Mouse (Mus musculus): Measurements from ENCODE around the gene Alkbh7. TPM values are rescaled to one million over a fixed set of nuclear protein-coding genes. Genes with fewer than 3 reads are reported as not detected.

Alkbh7 gene
- polyA plus RNA-seq, 1 experiment from 2014 or later: 31.3 TPM

GRCm38 (mm10) chr17:56990115-56990746 lies 6.9 kb upstream of the Alkbh7 start, which contains the start of gene Clpp:
Gene Clpp (plus strand): TSS chr17:56990305.
- TF ChIP-seq CTCF (IDR thresholded peaks at IDR 0.05) (no peak), EP300 (IDR thresholded peaks at IDR 0.05) (no peak)

GRCm38 (mm10) chr17:56990966-56991365 lies 6.2 kb upstream of the Alkbh7 start:
- DNase-seq (ENCODE audit: low spot score) (no peak), ATAC-seq (no peak)
- Histone ChIP-seq H3K4me3 (ENCODE audit: low read depth, low read length) (peak overlapping the region; percentile 59), H3K27ac (ENCODE audit: low read length) (no peak overlapping the region), H3K36me3 (ENCODE audit: insufficient read depth, low read length) (peaks cover 8% of the 10 kb centered on the region; the same call in 1 of the 2 replicates), H3K9me3 (ENCODE audit: low read length) (no peaks in the 10 kb centered on the region), H3K27me3 (replicated peaks; ENCODE audit: insufficient read depth, low read length) (no peaks in the 10 kb centered on the region), H3K4me1 (ENCODE audit: insufficient read depth, low read depth, low read length) (no peaks in the 10 kb centered on the region), H3K4me2 (replicated peaks; ENCODE audit: low read depth, low read length) (peak overlapping the region; percentile 83; the same call in 1 of the 2 replicates), H3K9ac (replicated peaks; ENCODE audit: low read depth) (no peak overlapping the region)
- 72% methylated on average over 2 of the region's 2 CpGs for WGBS
- TF ChIP-seq CTCF (IDR thresholded peaks at IDR 0.05) (no peak), EP300 (IDR thresholded peaks at IDR 0.05) (no peak)

More at GRCm38 (mm10) chr17:56990115-56990746, 6.9 kb upstream of the Alkbh7 start, which contains the start of gene Clpp:
- DNase-seq (ENCODE audit: low spot score) (peak; percentile 99), ATAC-seq (peak; percentile 99)
- peak within 1 kb of the TSS; percentile 38 for H3K27ac ChIP-seq (ENCODE audit: low read length)
- peaks cover 8% of the 10 kb centered on the region; the same call in 1 of the 2 replicates for H3K36me3 ChIP-seq (ENCODE audit: insufficient read depth, low read length)
- no peaks in the 10 kb centered on the region for H3K27me3 ChIP-seq (replicated peaks; ENCODE audit: insufficient read depth, low read length)
- peak within 1 kb of the TSS; percentile 59 for H3K4me3 ChIP-seq (ENCODE audit: low read depth, low read length)
- H3K4me1 ChIP-seq (ENCODE audit: insufficient read depth, low read depth, low read length): no peaks in the 10 kb centered on the region
- peak within 1 kb of the TSS; percentile 66 for H3K9ac ChIP-seq (replicated peaks; ENCODE audit: low read depth)
- WGBS: under 1% methylated on average over 52 of the region's 52 CpGs
- H3K9me3 ChIP-seq (ENCODE audit: low read length): no peaks in the 10 kb centered on the region
- H3K4me2 ChIP-seq (replicated peaks; ENCODE audit: low read depth, low read length): peak within 1 kb of the TSS; percentile 83

GRCm38 (mm10) chr17:56995046-56995445 lies 2.1 kb upstream of the Alkbh7 start:
- peaks cover 11% of the 10 kb centered on the region; the same call in 1 of the 2 replicates for H3K36me3 ChIP-seq (ENCODE audit: insufficient read depth, low read length)
- 82% methylated on average over 8 of the region's 8 CpGs for WGBS
- H3K27ac ChIP-seq (ENCODE audit: low read length): no peak overlapping the region
- H3K4me3 ChIP-seq (ENCODE audit: low read depth, low read length): no peak overlapping the region
- DNase-seq (ENCODE audit: low spot score): no peak
- no peak overlapping the region for H3K4me2 ChIP-seq (replicated peaks; ENCODE audit: low read depth, low read length)
- H3K9me3 ChIP-seq (ENCODE audit: low read length): no peaks in the 10 kb centered on the region
- no peak for ATAC-seq
- no peaks in the 10 kb centered on the region; the same call in 1 of the 2 replicates for H3K4me1 ChIP-seq (ENCODE audit: insufficient read depth, low read depth, low read length)
- no peaks in the 10 kb centered on the region for H3K27me3 ChIP-seq (replicated peaks; ENCODE audit: insufficient read depth, low read length)
- H3K9ac ChIP-seq (replicated peaks; ENCODE audit: low read depth): no peak overlapping the region
- no peak for TF ChIP-seq EP300 (IDR thresholded peaks at IDR 0.05)
- no peak for TF ChIP-seq CTCF (IDR thresholded peaks at IDR 0.05)

GRCm38 (mm10) chr17:56996506-56996905 lies 633 bp upstream of the Alkbh7 start:
- Histone ChIP-seq H3K36me3 (ENCODE audit: insufficient read depth, low read length) (peaks cover 11% of the 10 kb centered on the region; the same call in 1 of the 2 replicates), H3K9me3 (ENCODE audit: low read length) (no peaks in the 10 kb centered on the region), H3K9ac (replicated peaks; ENCODE audit: low read depth) (no peak overlapping the region), H3K4me2 (replicated peaks; ENCODE audit: low read depth, low read length) (no peak overlapping the region), H3K27ac (ENCODE audit: low read length) (no peak overlapping the region), H3K4me1 (ENCODE audit: insufficient read depth, low read depth, low read length) (no peaks in the 10 kb centered on the region; the same call in 1 of the 2 replicates), H3K27me3 (replicated peaks; ENCODE audit: insufficient read depth, low read length) (no peaks in the 10 kb centered on the region), H3K4me3 (ENCODE audit: low read depth, low read length) (no peak overlapping the region)
- DNase-seq (ENCODE audit: low spot score) (no peak), ATAC-seq (no peak)
- no peak for TF ChIP-seq CTCF (IDR thresholded peaks at IDR 0.05)
- TF ChIP-seq EP300 (IDR thresholded peaks at IDR 0.05): no peak
- WGBS: 65% methylated on average over 2 of the region's 2 CpGs

- DNase-seq (ENCODE audit: low spot score): no peak
- Histone ChIP-seq H3K4me3 (ENCODE audit: low read depth, low read length) (no peak overlapping the region), H3K36me3 (ENCODE audit: insufficient read depth, low read length) (peaks cover 15% of the 10 kb centered on the region), H3K27ac (ENCODE audit: low read length) (no peak overlapping the region), H3K9ac (replicated peaks; ENCODE audit: low read depth) (no peak overlapping the region), H3K9me3 (ENCODE audit: low read length) (no peaks in the 10 kb centered on the region), H3K27me3 (replicated peaks; ENCODE audit: insufficient read depth, low read length) (no peaks in the 10 kb centered on the region), H3K4me2 (replicated peaks; ENCODE audit: low read depth, low read length) (no peak overlapping the region), H3K4me1 (ENCODE audit: insufficient read depth, low read depth, low read length) (no peaks in the 10 kb centered on the region; the same call in 1 of the 2 replicates)
- ATAC-seq: no peak
- WGBS: 94% methylated on average over 9 of the region's 9 CpGs
- TF ChIP-seq CTCF (IDR thresholded peaks at IDR 0.05): no peak
- TF ChIP-seq EP300 (IDR thresholded peaks at IDR 0.05): no peak
Observed at GRCm38 (mm10) chr17:56999414-56999813, 2.3 kb downstream of the Alkbh7 start.

- ATAC-seq (no peak), DNase-seq (ENCODE audit: low spot score) (no peak)
- Histone ChIP-seq H3K36me3 (ENCODE audit: insufficient read depth, low read length) (peaks cover 17% of the 10 kb centered on the region), H3K27me3 (replicated peaks; ENCODE audit: insufficient read depth, low read length) (no peaks in the 10 kb centered on the region), H3K9me3 (ENCODE audit: low read length) (no peaks in the 10 kb centered on the region), H3K9ac (replicated peaks; ENCODE audit: low read depth) (no peak within 1 kb of the TSS), H3K4me2 (replicated peaks; ENCODE audit: low read depth, low read length) (no peak within 1 kb of the TSS), H3K27ac (ENCODE audit: low read length) (no peak within 1 kb of the TSS), H3K4me3 (ENCODE audit: low read depth, low read length) (no peak within 1 kb of the TSS), H3K4me1 (ENCODE audit: insufficient read depth, low read depth, low read length) (no peaks in the 10 kb centered on the region; the same call in 1 of the 2 replicates)
- TF ChIP-seq EP300 (IDR thresholded peaks at IDR 0.05): no peak
- TF ChIP-seq CTCF (IDR thresholded peaks at IDR 0.05): no peak
- WGBS: 87% methylated on average over 9 of the region's 9 CpGs
Observed at GRCm38 (mm10) chr17:56999968-57000609, 3.0 kb downstream of the Alkbh7 start, which contains the start of gene Pspn. Gene Pspn (minus strand): TSS chr17:57000018.

All from lung, postnatal 0 days (tissue).